Mouse (Mus musculus) MEL (cell line): Measurements from ENCODE around the gene Tcl1b3. TPM values are rescaled to one million over a fixed set of nuclear protein-coding genes. Genes with fewer than 3 reads are reported as not detected.

Source experiments
- DNase-seq: peaks from one replicate; pipeline ENCODE4 v3.0.0; 2011; ENCODE audit warnings: low read depth, low spot score
- H3K27ac ChIP-seq: 2 replicates; pipeline ENCODE4 v1.5.1; 2012; ENCODE audit warnings: low read depth, mild to moderate bottlenecking, control low read depth, low read length, moderate library complexity; ENCODE audit not compliant: control insufficient read depth
- H3K27me3 ChIP-seq, 2 experiments: fragments of 150-350 bp in 1 of 2; sonication (generic) in 1 of 2; 2 replicates each; pipeline ENCODE4 v1.6.1; 2012; ENCODE audit warnings: low read length in 2 of 2, mild to moderate bottlenecking in 2 of 2, improper control_type of control experiment in 1 of 2, moderate library complexity in 1 of 2; ENCODE audit not compliant: insufficient read depth in 2 of 2, control insufficient read depth in 1 of 2
- H3K36me3 ChIP-seq, 2 experiments: 2 replicates each; pipeline ENCODE4 v1.6.1; 2012 to 2014; ENCODE audit warnings: low read length in 2 of 2, improper control_type of control experiment in 1 of 2, inconsistent platforms in 1 of 2, mild to moderate bottlenecking in 1 of 2; ENCODE audit not compliant: insufficient read depth in 2 of 2, control insufficient read depth in 1 of 2
- H3K4me1 ChIP-seq, 2 experiments: fragments of 150-350 bp in 1 of 2; sonication (generic) in 1 of 2; 2 replicates each; pipeline ENCODE4 v1.6.1; 2012; ENCODE audit warnings: low read length in 2 of 2, improper control_type of control experiment in 1 of 2, mild to moderate bottlenecking in 1 of 2; ENCODE audit not compliant: insufficient read depth in 2 of 2, control insufficient read depth in 1 of 2
- H3K4me3 ChIP-seq, 2 experiments: fragments of 150-350 bp in 1 of 2; sonication (generic) in 1 of 2; 2 replicates each; pipeline ENCODE4 v1.5.1; 2012; ENCODE audit warnings: low read depth in 2 of 2, low read length in 2 of 2, mild to moderate bottlenecking in 2 of 2, moderate library complexity in 2 of 2, control low read depth in 1 of 2, improper control_type of control experiment in 1 of 2; ENCODE audit not compliant: control insufficient read depth in 1 of 2, insufficient read depth in 1 of 2
- H3K79me2 ChIP-seq: 2 replicates; pipeline ENCODE4 v1.6.1; 2012; ENCODE audit warnings: mild to moderate bottlenecking, low read length, moderate library complexity; ENCODE audit not compliant: control insufficient read depth, poor library complexity, insufficient read depth
- H3K9ac ChIP-seq: 2 replicates; pipeline ENCODE4 v1.6.1; 2012; ENCODE audit warnings: low read depth, mild to moderate bottlenecking, control low read depth, low read length, moderate library complexity; ENCODE audit not compliant: control insufficient read depth, poor library complexity, severe bottlenecking
- H3K9me3 ChIP-seq: fragments of 150-350 bp; sonication (generic); replicated peaks from 2 replicates; pipeline ENCODE4 v1.6.1; 2012; ENCODE audit warnings: mild to moderate bottlenecking, low read length, improper control_type of control experiment, moderate library complexity; ENCODE audit not compliant: insufficient read depth
- BHLHE40 ChIP-seq: IDR thresholded peaks from 2 replicates; pipeline ENCODE4 v1.6.1; 2012; ENCODE audit warnings: low read depth, mild to moderate bottlenecking, inconsistent platforms, low read length, improper control_type of control experiment, borderline replicate concordance
- CHD1 ChIP-seq: IDR thresholded peaks from 2 replicates; pipeline ENCODE4 v1.6.1; 2012; ENCODE audit warnings: low read depth, mild to moderate bottlenecking, inconsistent platforms, low read length, improper control_type of control experiment
- CTCF ChIP-seq, 3 experiments: IDR thresholded peaks in 2 of 3; conservative IDR thresholded peaks in 1 of 3; 2 replicates each; pipeline ENCODE4 v1.5.1; 2011 to 2012; ENCODE audit warnings: low read length in 3 of 3, low read depth in 2 of 3, mild to moderate bottlenecking in 2 of 3, improper control_type of control experiment in 1 of 3, inconsistent platforms in 1 of 3, mixed read lengths in 1 of 3, moderate library complexity in 1 of 3; ENCODE audit not compliant: control insufficient read depth in 1 of 3, insufficient read depth in 1 of 3, poor library complexity in 1 of 3, severe bottlenecking in 1 of 3
- GABPA ChIP-seq: IDR thresholded peaks from 2 replicates; pipeline ENCODE4 v1.6.1; 2012; ENCODE audit warnings: low read depth, mild to moderate bottlenecking, inconsistent platforms, low read length, improper control_type of control experiment, moderate library complexity
- HCFC1 ChIP-seq: IDR thresholded peaks from 2 replicates; pipeline ENCODE4 v1.6.1; 2012; ENCODE audit warnings: low read depth, mild to moderate bottlenecking, inconsistent platforms, low read length, improper control_type of control experiment, moderate library complexity
- JUND ChIP-seq: IDR thresholded peaks from 2 replicates; pipeline ENCODE4 v1.6.1; 2011; ENCODE audit warnings: low read depth, mild to moderate bottlenecking, improper control_type of control experiment, low read length
- MEF2A ChIP-seq: IDR thresholded peaks from 2 replicates; pipeline ENCODE4 v1.6.1; 2014; ENCODE audit warnings: low read depth, mild to moderate bottlenecking, inconsistent platforms, low read length, improper control_type of control experiment; ENCODE audit not compliant: poor library complexity, insufficient replicate concordance, severe bottlenecking; ENCODE audit errors: extremely low read depth
- MXI1 ChIP-seq: IDR thresholded peaks from 2 replicates; pipeline ENCODE4 v1.6.1; 2011; ENCODE audit warnings: mild to moderate bottlenecking, low read depth, low read length, improper control_type of control experiment
- MYB ChIP-seq: IDR thresholded peaks from 2 replicates; pipeline ENCODE4 v1.6.1; 2011; ENCODE audit warnings: mild to moderate bottlenecking, low read depth, low read length, improper control_type of control experiment
- MYC ChIP-seq: IDR thresholded peaks from 2 replicates; pipeline ENCODE4 v1.6.1; 2011; ENCODE audit warnings: low read depth, mild to moderate bottlenecking, low read length, improper control_type of control experiment, moderate library complexity
- NELFE ChIP-seq: IDR thresholded peaks from 2 replicates; pipeline ENCODE4 v1.6.1; 2011; ENCODE audit warnings: low read depth, low read length, improper control_type of control experiment
- NRF1 ChIP-seq: IDR thresholded peaks from 2 replicates; pipeline ENCODE4 v1.6.1; 2014; ENCODE audit warnings: low read depth, mild to moderate bottlenecking, inconsistent platforms, low read length, improper control_type of control experiment, moderate library complexity; ENCODE audit not compliant: poor library complexity, insufficient read depth, severe bottlenecking
- RCOR1 ChIP-seq: IDR thresholded peaks from 2 replicates; pipeline ENCODE4 v1.6.1; 2012; ENCODE audit warnings: low read depth, mild to moderate bottlenecking, inconsistent platforms, low read length, improper control_type of control experiment
- SMC3 ChIP-seq: IDR thresholded peaks from 2 replicates; pipeline ENCODE4 v1.6.1; 2011; ENCODE audit warnings: low read depth, low read length, improper control_type of control experiment
- TBP ChIP-seq: IDR thresholded peaks from 2 replicates; pipeline ENCODE4 v1.8.0; 2011; ENCODE audit warnings: low read depth, low read length, improper control_type of control experiment
- TCF12 ChIP-seq: IDR thresholded peaks from 2 replicates; pipeline ENCODE4 v1.6.1; 2014; ENCODE audit warnings: low read depth, mild to moderate bottlenecking, inconsistent platforms, low read length, improper control_type of control experiment, moderate library complexity
- USF2 ChIP-seq, 2 experiments: IDR thresholded peaks; 2 replicates each; pipeline ENCODE4 v1.6.1; 2011 to 2012; ENCODE audit warnings: improper control_type of control experiment in 2 of 2, low read length in 2 of 2, borderline replicate concordance in 1 of 2, inconsistent platforms in 1 of 2, low read depth in 1 of 2, mild to moderate bottlenecking in 1 of 2; ENCODE audit not compliant: insufficient read depth in 1 of 2
- ZC3H11A ChIP-seq: IDR thresholded peaks from 2 replicates; pipeline ENCODE4 v1.6.1; 2012; ENCODE audit warnings: low read depth, mild to moderate bottlenecking, inconsistent platforms, low read length, improper control_type of control experiment
- polyA plus RNA-seq, 2 experiments: library from polyadenylated mRNA; stranded (reverse) in 1 of 2; unstranded in 1 of 2; fragments of >175 nt in 1 of 2; fragments of >200 nt in 1 of 2; gene quantifications; 2 replicates each; pipeline versions ENCODE4 v1.2.1 to v1.2.4; 2012; ENCODE audit warnings: low replicate concordance in 2 of 2, low read depth in 1 of 2; ENCODE audit not compliant: insufficient read length in 2 of 2, insufficient read depth in 1 of 2, missing spikeins in 1 of 2
- total RNA-seq: library from RNA; depleted of rRNA; stranded (reverse); fragments of 300-350 nt; gene quantifications from 2 replicates; pipeline ENCODE4 v1.2.3, GENCODE M21; 2012

Gene Tcl1b3
- total and polyA plus RNA-seq, 3 experiments = not detected

DNA sequence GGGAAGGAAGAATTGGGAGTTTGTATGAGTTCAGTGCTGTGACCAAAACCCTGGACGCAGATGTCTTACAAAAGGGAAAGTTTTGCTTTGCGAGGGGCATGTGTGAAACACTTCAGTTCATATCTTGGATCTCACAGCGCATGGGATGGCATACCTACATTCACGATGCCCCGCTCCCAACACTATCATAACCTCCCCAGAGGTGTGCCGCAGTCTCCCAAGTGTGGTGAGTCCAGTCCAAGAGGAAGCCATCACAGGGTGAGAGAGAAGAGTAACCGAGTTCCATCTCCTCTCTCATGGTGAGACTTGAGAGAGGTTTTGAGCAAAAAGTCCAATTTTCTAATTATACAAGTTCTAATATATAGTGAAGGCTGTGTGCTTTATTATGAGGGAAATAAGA lies 18.4 kb downstream of the Tcl1b3 start:
- H3K27me3 ChIP-seq = no peaks in the 10 kb centered on the region
- H3K27ac ChIP-seq = no peak overlapping the region

DNA sequence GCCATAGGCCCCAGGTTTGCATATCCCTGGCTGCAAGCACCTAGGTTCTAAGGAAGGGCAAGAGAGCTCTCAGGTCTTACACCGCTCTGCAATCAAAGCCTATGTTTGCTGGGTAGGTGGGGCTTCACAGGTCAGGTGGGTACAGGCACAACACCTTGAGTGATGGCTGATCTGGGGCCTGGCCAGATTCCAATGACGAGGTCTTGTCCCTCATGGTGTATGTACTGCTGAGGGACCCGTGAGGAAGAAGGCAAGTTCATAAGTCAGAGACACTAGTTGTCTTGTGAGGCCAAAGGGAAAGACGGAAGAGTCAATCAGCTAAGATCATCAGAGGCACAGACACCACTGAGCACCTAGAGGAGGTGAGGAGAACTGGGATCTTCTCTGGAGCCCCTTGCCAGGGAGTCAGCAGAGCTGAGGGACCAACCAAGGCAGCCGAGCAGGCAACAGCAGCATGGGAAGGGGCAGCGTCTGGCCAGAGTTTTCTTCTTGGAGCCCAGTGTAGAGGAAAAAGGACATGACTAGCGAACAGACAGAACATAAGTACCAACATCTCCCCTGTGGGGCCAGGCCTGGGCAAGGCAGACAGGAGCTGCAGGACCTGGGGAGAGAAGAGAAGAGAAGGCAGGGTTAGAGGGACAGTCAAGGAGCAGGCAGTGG lies 26.4 kb downstream of the Tcl1b3 start:
- H3K9ac ChIP-seq = no peak overlapping the region
- no peak for DNase-seq
- no peaks in the 10 kb centered on the region for H3K4me1 ChIP-seq
- H3K9me3 ChIP-seq = no peaks in the 10 kb centered on the region
- no peaks in the 10 kb centered on the region for H3K27me3 ChIP-seq
- H3K4me3 ChIP-seq = no peak overlapping the region
- no peak for TF ChIP-seq BHLHE40
- no peak for TF ChIP-seq MYC
- no peak for TF ChIP-seq JUND
- H3K36me3 ChIP-seq = no peaks in the 10 kb centered on the region
- H3K27ac ChIP-seq = no peak overlapping the region
- no peaks in the 10 kb centered on the region for H3K79me2 ChIP-seq

More for the DNA sequence above, 18.4 kb downstream of the Tcl1b3 start:
- no peak overlapping the region for H3K9ac ChIP-seq
- H3K36me3 ChIP-seq = no peaks in the 10 kb centered on the region
- no peak overlapping the region for H3K4me3 ChIP-seq
- no peaks in the 10 kb centered on the region for H3K79me2 ChIP-seq
- no peaks in the 10 kb centered on the region for H3K4me1 ChIP-seq
- no peaks in the 10 kb centered on the region for H3K9me3 ChIP-seq
- no peak for DNase-seq
- TF ChIP-seq TBP (no peak), CTCF (IDR thresholded peaks at IDR 0.05 in 2 of 3, conservative IDR thresholded peaks at IDR 0.05 in 1 of 3; ENCODE audit: control insufficient read depth in 1 of 3, insufficient read depth in 1 of 3, low read depth in 2 of 3, low read length in 3 of 3, poor library complexity in 1 of 3, severe bottlenecking in 1 of 3) (no peak), SMC3 (no peak), RCOR1 (no peak), CHD1 (no peak), MYC (no peak), TCF12 (no peak), NELFE (no peak), USF2 (IDR thresholded peaks at IDR 0.05; ENCODE audit: borderline replicate concordance in 1 of 2, insufficient read depth in 1 of 2, low read depth in 1 of 2, low read length in 2 of 2) (no peak), NRF1 (no peak), MYB (no peak), JUND (no peak), MXI1 (no peak), ZC3H11A (no peak), HCFC1 (no peak), GABPA (no peak), MEF2A (no peak)
